Mouse (Mus musculus) lung, adult 2 months (tissue): ENCODE data around the gene Gm4881.

Source experiments
- CTCF ChIP-seq: fragments of 200-500 bp; IDR thresholded peaks from 2 replicates; pipeline ENCODE4 v1.5.1; 2011; ENCODE audit warnings: mild to moderate bottlenecking, low read length, control low read depth; ENCODE audit not compliant: insufficient read depth
- POLR2A ChIP-seq: fragments of 200-500 bp; IDR thresholded peaks from 2 replicates; pipeline ENCODE4 v1.6.1; 2011; ENCODE audit warnings: low read depth, mild to moderate bottlenecking, control low read depth, low read length, borderline replicate concordance; ENCODE audit errors: extremely low read depth

DNA sequence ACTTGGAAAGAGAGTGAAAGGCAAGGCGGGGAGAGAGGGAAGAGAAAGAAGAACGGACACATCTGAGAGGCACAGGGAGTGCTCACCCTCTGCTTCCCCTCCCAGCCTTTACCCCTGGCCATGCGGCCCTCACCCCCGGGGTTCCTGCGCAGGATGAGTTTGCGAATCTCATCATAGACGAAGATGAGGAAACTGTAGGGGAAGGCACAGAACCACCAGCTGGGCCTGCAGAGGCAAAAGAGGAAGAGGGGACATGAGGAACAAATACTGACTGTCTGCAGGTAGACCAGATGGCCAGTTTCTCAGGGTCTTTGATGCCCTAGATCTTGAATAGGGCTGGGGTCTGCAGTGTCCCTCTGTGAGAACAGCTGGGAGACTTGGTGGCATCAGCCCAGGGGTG, 34.5 kb upstream of the Gm4881 start:
- TF ChIP-seq POLR2A (no peak), CTCF (no peak)
